Mouse (Mus musculus): ENCODE measurements around the gene Enpep.

The Enpep gene

GRCm38 (mm10) chr3:129332586-129332985 lies at the start of gene Enpep:
Enpep (minus strand) TSS chr3:129332720.
- no peak for DNase-seq (ENCODE audit: low read depth)

DNA sequence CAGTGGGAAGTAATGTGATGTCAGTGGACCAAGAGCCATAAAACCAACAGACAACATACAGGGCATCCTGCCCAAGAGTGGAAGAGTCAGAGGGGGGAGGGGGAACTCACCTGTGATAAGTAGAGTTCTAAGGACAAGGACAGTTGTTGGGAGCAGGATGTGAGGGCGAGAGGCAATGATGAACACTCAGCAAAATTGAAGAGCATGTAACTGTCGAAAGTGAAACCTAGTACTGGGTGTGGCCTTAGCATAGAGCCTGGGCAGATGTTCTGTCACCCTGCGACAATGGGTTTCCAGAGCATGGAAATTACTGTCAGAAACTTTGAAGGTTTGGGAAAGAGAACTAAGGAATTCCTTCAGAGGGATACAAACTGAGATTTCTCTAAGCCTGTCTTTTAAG lies 46.6 kb upstream of the Enpep start:
- DNase-seq (ENCODE audit: low read depth) = no peak

- DNase-seq (ENCODE audit: low read depth) = no peak
Measured at GRCm38 (mm10) chr3:129375087-129375486, 42.6 kb upstream of the Enpep start.

- DNase-seq (ENCODE audit: low read depth) = no peak
Measured at GRCm38 (mm10) chr3:129373108-129373507, 40.6 kb upstream of the Enpep start.

- DNase-seq (ENCODE audit: low read depth) = no peak
Measured at GRCm38 (mm10) chr3:129369491-129369890, 37.0 kb upstream of the Enpep start.

DNA sequence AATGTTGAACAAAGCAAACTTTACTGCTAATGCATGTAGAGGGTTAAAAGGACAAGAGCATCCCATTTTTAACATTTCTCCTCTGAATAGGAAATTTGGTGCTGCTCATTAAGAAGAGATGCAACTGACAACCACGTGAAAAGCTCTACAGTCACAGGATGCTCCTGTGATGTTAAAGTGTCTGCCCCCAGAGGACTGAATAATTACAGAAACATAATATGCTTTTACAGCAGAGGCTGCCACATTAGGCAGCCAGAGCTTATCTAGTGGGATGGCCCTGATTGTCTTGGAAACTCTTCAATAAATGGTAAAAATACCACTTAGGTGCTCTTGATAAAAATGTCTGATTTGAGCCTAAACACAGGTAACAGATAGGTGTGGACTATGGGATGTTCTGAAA lies 33.4 kb upstream of the Enpep start:
- no peak for DNase-seq (ENCODE audit: low read depth)

DNA sequence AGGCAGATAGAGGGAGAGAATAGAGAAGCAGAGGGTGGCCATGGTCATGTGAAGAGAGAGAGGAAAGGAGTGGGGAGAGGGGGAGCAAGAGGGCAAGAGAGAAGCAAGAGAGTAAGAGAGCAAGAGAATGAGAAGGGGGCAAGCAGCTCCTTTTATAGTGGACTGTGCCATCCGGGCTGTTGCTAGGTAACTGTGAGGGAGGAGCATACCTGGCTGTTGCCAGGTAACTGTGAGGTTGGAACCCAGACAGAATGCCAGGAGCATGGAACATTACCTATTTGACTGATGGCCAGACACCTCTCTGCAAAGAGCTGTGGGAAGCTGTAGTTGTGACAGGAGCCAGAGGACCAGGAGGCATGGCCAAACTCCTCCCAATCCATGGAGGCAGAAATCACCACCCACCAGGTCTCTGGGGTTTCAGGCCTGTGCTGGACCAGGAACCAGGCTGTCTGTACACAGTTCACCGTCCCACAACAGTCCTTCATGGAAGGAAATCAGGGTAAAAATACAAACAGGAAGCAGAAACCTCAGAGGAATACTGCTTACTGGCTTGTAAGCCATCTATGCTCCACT lies 32.4 kb upstream of the Enpep start:
- no peak for DNase-seq (ENCODE audit: low read depth)

GRCm38 (mm10) chr3:129363426-129363825 lies 30.9 kb upstream of the Enpep start:
- no peak for DNase-seq (ENCODE audit: low read depth)

DNA sequence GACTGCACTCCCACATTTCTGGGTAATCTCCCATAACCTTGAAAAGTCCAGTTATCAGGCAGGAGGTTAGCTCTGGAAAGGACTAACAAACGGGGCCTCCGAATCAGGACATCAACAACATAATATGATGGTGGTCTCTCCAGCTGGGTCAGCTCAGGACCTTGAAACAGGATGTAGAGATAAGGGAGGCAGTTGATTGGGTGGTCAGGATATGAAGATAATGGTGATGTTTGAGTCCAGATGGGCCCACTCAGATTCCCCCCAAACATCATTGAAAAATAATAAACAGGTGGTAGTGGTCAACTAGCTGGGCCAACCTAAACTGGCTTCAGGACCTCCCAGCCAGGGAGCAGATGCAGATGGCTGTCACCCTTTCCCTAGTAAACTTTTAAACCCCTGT lies 25.6 kb upstream of the Enpep start:
- no peak for DNase-seq (ENCODE audit: low read depth)

GRCm38 (mm10) chr3:129353901-129354300 lies 21.4 kb upstream of the Enpep start:
- no peak for DNase-seq (ENCODE audit: low read depth)

- DNase-seq (ENCODE audit: low read depth) = no peak
Measured at GRCm38 (mm10) chr3:129351320-129351877, 18.9 kb upstream of the Enpep start.

GRCm38 (mm10) chr3:129347277-129347676 lies 14.8 kb upstream of the Enpep start:
- DNase-seq (ENCODE audit: low read depth) = no peak

- DNase-seq (ENCODE audit: low read depth) = no peak
Measured at GRCm38 (mm10) chr3:129342767-129343166, 10.2 kb upstream of the Enpep start.

DNA sequence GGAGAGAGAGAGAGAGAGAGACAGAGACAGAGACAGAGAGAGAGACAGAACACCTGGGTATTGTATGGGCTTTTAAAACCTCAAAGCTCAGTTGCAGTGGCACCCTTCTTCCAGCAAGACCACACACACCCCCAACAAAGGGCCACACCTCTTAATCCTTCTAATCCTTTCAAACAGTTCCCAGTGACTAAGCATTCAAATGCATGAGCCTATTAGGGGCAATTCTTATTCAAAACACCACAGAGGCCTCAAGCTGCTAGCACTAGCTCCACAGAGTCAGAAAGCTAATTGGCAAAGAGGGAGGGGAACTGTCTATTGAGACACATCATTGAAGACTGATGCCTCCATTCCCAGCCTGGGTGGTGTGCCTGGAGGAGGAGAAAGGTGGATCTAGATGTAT lies 8.5 kb upstream of the Enpep start:
- DNase-seq (ENCODE audit: low read depth) = no peak

GRCm38 (mm10) chr3:129338296-129339091 lies 6.0 kb upstream of the Enpep start:
- DNase-seq (ENCODE audit: low read depth) = no peak

DNA sequence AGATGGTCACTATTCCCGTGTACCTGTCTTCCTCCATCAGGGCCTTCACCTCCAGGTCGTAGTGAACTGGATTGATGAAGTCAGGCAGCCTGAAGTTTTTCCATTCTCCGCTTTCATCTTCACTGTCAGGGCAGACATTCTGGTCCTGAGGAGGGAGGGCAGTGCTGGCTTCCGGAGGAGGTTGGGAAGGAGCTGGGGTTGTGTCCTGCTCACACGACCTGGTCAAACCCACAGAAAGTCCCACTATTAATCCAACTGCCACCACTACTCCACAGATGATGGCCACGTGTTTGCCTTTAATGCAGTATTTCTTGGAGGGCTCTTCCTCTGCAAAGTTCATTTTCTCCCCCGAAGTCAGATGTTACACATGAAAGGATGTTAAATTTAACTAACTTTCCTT lies 378 bp downstream of the Enpep start:
- DNase-seq (ENCODE audit: low read depth) = no peak

- DNase-seq (ENCODE audit: low read depth) = no peak
Measured at GRCm38 (mm10) chr3:129331427-129331826, 1.1 kb downstream of the Enpep start.

- no peak for DNase-seq (ENCODE audit: low read depth)
Measured at GRCm38 (mm10) chr3:129328056-129328455, 4.5 kb downstream of the Enpep start.

GRCm38 (mm10) chr3:129321585-129321984 lies 10.9 kb downstream of the Enpep start:
- DNase-seq (ENCODE audit: low read depth) = no peak

- no peak for DNase-seq (ENCODE audit: low read depth)
Measured at GRCm38 (mm10) chr3:129317032-129317729, 15.3 kb downstream of the Enpep start.

- DNase-seq (ENCODE audit: low read depth) = no peak
Measured at GRCm38 (mm10) chr3:129313671-129314415, 18.7 kb downstream of the Enpep start.

GRCm38 (mm10) chr3:129313221-129313620 lies 19.3 kb downstream of the Enpep start:
- no peak for DNase-seq (ENCODE audit: low read depth)
